Mouse (Mus musculus) cerebellum, adult 9-11 months (tissue): ENCODE results near the gene Fars2.

Experiments
- DNase-seq: peaks from one replicate; pipeline ENCODE4 v3.0.0; 2022

The Fars2 gene

DNA sequence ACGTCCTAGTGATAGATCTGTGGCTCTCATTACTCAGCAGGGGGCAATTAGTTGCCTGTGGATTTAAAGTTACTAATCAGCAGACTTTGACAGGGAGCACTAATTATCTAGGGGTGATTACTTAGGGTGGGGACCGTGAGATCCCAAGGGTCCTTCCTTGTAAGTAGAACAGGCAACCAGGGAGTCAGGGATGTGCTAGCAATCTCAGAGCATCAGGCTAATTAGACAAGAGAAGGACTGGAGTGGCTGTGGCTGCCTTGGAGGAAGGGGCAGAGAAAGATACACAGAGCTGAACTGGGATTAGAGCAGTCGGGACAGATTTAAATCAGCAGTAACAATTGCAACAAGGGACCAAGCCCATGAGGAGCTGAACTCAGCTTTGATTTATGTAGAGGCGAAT, 471.9 kb downstream of the Fars2 start:
- no peak for DNase-seq

DNA sequence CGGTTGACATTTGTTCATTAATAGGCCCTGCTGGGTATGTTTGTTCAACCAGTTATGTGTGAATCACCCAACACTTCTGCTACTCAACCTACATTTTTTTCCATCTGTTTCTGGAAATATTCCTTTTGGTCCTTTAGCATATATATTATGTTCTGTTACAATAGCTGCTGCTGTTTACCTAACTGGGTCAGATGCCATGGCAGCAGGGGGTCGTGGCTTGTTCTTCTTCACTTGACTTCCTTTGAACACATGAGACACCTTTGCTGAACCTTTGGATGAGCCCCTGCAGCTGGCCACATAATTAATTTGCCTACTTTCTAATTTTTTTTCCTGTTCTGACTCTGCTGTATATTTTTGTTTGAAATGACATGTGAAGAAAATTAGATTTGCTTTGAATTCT, 475.1 kb downstream of the Fars2 start:
- no peak for DNase-seq

DNA sequence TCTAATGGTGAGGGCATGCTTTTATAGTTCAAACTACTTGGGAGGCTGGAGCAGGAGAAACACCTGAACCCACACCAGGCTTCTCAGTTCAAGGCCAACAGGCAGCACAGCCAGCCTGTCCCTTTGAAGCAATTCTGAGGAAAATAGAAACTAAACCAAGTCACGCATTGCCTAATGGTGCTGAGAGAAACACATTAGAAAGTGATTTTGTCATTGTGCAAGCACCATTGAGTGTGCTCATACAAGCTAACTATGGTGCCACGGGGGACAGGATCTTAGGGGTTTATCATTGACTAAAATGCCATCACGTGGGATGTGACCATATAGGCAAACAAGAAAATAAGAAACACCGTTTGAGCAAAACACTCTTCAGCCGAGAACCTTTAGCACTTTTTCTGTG, 489.5 kb downstream of the Fars2 start:
- DNase-seq, result no peak

DNA sequence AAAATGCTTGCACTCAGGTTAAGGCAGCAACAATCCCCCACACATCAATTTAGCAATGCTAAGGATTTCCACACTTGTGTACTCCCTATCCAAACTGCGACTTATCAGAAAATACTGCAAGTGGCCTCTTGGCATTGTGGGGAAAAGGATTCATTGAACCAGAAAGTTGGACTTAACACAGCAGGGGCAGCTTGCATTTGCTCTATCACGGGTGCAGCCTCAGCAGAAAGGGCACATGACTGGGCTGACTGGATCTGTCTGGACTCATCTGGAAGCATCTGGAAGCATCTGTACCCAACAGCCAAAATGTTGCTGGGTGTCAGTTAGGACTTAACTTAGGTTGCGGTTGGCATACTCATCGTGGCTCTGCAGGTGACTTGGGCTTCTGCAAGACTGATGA, 490.7 kb downstream of the Fars2 start:
- DNase-seq, result no peak

DNA sequence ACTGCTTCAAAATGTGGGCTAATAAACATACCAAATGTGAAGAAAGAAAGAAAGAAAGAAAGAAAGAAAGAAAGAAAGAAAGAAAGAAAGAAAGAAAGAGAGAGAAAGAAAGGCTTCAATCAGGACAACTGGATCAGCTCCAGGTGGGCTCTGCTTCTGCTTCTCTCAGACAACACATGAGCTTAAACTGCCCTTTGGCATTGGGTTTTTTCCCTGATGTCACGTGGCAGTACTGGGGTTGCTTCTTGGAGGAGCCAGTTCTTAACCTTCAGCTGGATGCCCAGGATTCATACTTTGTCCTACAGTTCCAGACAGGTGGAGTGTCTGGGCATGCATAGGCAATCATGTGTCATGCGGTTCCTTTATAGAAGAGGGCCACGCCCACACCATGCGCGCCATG, 493.2 kb downstream of the Fars2 start:
- no peak for DNase-seq

DNA sequence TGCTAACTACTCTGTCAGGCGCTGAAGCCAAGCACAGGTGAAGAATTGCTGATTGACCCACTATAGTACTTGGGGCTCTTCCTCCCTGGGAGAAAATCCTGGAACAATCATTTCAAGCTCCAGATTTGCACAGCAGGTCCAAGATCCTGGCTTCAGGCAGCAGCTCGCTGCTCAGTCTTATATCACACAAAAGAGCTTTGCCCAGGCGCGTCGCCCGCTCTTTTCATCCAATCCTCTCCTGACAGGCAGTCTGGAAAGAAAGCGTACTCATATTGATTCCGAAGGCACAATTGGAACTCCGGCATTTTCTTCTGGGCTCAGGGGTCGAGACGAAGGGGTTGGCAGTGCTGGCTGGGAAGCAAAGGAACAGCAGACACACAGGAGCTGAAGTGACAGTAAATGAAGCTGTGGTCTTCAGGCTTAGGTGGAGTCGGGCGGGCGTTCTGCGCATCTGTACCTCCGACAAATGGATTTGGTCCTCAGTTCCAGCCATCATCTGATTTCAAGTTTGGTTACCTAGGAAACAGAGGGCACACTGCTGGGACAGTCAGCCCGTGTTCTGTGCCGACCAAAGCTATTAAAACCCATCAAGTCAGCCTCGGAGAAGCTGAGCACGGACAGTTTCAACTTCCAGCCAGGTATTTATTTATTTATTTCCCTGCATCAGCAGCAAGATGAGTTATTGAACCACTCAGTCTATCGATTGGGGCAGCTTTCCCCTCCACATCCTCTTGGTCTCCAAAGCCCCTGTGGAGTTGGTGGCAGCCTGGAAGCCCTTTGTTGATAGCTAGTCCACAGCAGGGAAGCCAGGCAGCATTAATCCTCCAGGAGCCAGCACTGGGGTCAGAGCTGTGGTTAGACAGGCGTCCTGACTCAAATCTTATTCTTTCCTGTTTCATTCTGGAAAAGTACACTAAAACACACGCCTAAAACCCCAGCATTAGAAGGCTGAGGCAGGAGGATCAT, 495.9 kb downstream of the Fars2 start:
- DNase-seq, result peak; percentile 21

DNA sequence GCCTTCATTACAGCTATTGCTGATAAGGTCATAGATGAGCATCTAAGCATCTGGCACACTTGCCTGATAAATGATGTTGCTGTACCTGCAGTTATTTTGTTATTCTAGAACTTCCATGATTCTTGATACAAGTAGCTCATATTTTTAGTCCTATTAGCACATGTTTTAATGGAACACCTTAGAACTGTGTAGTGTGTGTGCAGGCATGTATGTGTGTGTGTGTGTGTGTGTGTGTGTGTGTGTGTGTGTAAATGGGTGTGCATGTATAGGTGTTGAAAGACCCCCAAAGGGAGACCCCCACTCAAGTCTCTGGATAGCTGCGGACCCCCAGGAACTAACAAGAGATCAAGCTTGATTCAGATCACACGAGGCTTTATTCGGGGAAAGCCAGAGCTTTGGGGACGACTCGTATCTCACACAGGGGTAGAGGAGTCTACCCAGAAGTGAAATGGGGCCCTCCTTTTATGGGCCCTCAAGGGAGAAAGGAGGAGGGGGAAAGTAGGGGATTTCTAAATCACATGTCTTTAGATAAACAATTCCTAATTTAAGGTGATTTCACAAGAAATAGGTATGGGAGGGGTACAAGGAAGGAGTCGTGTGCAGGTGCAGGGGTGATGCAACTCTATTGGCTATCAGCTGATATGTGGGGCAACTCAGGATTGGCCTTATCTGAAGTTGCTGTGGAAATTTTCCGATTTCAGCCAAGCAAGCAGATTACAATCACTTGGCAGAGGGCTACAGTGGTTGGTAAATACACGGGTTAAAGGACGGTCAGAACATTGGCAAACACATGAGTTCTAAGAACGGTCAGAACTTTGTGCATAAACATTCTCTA, 503.5 kb downstream of the Fars2 start:
- DNase-seq, result no peak

DNA sequence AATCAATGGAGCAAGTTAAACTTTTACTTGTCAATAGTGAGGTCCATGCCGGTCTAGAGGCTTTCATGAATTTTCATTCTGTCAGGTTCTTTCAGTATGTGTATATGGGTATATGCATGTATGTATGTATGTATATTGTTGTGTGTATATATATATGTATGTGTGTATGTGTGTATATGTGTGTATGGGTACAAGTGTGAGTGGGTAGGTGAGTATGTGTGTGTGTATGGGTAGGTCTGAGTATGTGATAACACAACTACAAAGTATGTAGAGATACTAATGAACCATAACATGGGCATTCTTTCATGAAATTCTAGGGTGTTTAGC, 504.1 kb downstream of the Fars2 start:
- no peak for DNase-seq

DNA sequence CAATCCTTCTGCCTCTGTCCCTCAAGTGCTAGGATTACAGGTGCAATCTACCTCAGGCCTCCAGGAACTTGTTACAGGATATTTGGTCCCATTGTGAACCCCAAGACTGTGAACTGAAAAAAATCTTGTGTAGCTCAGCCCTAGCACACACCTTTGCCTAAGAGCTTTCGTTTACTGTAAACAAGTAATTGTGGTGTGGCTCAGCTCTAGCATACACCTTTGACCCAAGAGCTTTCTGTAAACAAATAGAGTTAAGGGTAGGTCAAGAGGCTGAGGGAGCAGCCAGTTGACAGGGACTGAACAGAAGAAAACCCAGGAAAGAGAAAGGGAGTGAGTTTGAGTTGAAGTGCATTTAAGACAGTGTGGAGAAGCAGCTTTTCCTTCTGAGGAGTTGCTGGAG, 506.3 kb downstream of the Fars2 start:
- no peak for DNase-seq

DNA sequence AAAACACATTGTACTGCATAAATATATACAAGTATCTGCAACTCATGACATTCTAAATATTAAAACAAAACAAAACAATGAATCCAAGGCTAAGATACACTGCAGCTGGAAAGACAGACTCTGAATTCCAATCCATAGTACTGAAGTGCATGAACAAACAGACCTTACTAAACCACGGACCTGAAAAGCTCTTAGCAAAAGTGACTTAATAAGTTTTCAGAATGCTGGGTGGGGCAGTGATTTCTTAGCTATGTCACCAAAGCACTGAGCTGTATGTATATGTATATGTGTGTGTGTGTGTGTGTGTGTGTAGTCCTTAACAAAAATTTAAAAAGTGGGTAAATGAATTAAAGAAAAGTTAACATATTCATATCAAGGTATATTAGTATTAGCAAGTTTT, 511.9 kb downstream of the Fars2 start:
- DNase-seq, result no peak

DNA sequence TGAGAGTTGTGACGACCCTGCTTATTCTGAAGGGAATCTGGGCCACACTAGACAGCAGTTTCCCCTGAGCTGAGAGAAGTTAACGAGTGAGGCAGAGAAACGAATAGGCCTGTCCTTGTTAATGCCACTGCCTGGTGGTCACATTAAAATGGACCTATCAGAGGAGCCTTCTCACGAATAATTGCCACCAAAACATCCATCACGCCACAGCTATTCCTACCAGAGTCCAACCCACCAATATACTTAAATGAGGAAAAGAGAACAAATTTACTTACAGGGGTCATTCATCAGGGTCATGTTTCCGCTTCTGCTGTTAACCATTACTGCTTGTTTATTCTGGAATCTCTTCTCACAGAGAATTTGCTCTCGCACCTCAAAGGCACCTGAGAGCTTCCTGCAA, 531.0 kb downstream of the Fars2 start:
- no peak for DNase-seq

DNA sequence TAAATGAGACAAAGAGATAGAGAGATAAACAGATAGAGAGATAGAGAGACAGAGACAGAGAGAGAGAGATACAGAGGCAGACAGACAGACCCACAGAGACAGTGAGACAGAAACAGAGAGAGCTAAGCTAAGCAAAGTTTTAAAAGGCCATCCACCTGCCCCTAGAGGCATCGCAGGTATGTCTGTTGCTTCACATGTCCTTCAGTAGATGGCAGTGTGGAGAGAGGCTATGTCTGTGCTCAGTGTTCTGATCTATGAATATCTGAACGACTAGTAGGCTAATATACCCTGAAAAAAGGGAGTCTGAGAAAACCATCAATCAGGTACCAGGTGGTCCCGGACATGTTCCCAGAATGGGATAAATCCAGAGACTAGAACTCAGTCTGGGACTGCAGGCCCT, 537.0 kb downstream of the Fars2 start:
- DNase-seq, result no peak

DNA sequence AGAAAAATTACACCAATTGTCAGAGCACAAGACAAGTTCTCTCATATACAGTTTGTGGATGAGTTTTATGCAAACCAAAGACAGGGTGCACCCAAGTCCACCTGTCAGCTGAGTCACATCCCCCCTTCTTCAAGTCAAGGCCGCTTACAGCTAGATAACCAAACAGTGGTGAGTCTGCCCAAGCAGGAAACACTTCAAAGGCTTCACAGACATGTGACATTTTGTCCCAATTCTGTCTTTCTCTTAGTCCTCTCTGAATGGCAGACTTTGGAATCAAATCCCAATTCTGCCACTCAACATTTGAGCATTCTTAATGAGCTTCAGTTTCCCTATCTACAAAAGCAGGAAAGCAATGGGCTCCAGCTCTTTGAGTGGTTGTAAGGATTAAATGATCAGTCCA, 562.1 kb downstream of the Fars2 start:
- DNase-seq, result no peak

DNA sequence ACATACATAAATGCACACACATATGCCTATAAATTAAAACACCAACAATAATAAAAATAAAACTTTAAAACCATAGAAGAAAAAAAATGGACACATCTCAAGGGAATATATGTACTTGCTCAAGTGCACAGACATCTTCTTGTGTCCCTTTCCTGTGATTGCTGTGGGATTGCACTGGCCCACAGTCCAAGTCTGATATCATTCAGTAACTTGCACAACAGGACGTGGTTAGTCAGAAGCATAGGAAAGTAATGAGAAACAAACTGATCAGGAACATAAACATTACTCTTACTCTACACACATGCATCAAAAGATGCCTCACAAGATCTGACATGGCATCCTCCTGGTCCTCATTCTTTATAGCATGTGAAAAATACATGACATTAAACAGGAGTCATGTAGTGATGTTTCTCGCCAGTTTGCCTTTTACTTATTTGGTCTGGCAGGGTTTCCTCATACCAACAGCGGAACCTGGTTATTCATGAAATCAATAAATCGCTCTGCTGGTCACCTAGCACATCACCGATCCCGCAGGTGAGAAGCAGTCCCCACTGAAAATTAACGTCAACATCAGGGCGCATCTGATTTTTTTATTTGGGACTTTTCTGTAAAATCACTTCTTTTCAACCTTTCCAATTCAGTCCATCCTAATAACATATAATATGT, 563.6 kb downstream of the Fars2 start:
- no peak for DNase-seq

DNA sequence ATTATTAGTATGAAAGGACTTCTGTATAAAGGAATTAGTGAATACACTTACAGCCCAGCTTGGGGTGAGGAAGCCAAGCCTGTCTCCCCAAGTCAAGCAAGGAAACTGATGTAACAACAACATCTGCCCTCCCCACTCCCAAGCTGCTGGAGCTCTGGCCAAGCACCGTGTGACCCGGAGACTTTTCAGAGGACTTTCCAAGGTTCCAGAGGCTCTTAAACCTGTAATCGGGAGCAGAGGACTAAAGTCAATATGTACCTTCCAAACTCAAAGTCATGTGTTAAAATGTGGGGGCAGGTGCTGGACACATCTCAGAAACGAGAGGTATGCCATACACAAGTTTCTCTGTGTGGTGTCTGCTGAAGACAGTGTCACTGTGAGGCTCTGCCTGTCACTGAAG, 566.4 kb downstream of the Fars2 start:
- DNase-seq, result no peak

DNA sequence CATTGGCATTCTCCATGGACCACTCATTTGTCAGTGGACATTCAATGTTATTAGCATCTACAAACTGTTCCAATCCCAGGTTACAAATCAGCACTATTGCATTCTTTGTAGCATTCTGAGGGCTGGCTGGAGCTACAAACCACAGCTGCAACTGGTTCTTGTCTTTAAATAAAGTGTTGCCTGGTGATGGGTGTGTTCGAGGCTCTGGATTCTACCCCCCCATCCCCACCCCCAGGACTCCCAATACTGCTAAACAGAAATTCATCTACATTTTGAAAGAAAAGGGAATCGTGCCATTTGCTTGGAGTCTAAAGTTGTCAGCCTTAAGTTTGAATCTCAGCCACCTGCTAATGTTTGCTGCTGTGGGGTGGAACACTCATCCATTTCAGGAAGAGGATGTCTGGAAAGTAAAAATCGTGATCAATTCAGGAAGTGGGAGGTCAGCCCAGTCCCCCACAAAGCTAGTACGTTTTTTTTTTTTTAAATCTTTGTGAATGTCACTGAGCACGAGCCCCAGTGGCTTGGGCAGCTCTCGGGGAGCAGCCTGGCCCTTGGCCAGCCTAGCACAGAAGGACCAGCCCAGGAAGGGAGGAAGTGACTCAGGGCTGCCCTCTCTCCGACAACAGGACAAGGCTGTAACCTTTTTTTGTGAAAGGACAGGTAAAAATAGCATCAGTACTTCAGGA, 578.4 kb downstream of the Fars2 start:
- DNase-seq, result peak; percentile 88

DNA sequence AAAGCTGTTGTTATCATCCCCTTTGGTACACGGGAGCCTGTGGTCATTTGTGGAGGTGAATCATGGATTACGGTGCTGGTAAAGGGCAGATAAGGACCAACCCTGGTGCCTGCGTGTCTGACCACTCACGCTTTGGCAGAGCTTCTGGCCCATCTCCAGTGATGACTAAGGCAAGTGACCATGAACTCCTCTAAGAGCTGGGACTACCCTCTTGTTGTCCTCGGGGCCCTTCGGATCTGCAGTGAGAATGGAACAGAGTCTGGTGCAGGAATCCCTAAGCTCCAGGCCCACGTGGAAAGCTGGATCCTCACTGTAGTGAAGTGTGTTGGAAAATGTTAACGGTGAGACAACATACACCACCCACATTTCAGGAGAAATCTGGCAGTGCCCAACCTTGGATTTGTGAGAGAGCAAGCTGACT, 579.1 kb downstream of the Fars2 start:
- DNase-seq, result peak; percentile 75

DNA sequence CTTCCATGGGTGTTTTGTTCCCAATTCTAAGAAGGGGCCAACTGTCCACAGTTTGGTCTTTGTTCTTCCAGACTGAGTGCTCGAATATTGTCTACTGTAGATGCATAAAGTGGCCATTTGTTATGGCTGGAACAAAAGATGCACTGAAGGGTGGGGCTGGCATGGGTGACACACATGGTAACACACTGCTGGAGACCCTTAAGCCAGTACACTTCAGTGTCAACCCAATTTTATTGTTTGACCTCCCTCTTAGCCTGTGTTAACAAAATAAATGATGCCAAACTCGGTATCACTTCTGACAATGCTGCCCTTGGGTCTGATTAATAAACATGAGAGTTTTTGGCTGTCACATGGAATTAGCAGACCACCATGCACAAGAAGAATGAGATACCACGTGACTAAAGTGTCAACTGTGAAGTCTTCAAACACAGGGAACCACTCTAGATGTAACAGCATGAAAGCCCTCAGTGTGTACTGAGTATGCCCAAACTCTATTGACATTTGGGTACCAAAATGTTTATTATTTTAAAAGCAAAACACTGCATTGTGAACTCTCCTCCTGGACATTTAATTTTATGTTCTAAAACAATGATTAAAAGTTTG, 590.0 kb downstream of the Fars2 start:
- DNase-seq, result no peak

DNA sequence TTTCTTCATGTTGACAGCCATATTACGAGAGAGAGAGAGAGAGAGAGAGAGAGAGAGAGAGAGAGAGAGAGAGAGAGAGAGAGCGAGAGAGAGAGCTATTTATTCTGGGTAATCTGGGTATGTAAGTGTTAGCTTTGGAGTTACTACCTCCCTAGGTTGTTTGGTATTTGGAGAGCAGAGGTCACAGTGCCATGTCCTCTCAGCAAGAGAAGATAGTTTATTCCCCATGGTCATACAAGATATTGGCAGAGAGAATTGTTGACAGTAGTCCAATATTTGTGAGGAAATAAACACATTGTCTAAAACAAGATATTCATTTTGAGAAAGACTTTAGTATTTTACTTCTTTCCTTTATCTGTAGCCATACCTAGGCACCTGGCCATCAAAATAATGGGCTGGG, 596.9 kb downstream of the Fars2 start:
- DNase-seq, result no peak

DNA sequence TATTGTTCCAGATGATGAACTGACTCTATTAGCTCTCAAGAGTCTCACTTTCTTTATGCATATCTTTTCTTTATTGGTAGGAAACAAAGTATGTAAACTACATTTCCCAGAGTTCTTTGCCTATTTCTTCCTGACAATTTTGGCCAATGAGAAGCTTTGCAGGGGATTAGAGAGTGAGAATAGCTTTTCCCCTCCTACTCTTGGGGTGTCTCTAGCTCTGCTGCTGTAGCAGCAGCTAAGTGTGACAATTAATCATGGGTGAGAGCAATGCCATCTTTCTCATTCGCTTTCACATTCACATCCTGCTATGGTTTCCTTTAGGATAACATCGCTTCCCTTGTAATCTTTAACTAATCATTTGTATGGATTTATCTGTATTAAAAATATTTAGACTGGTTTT, 599.5 kb downstream of the Fars2 start:
- DNase-seq, result no peak

DNA sequence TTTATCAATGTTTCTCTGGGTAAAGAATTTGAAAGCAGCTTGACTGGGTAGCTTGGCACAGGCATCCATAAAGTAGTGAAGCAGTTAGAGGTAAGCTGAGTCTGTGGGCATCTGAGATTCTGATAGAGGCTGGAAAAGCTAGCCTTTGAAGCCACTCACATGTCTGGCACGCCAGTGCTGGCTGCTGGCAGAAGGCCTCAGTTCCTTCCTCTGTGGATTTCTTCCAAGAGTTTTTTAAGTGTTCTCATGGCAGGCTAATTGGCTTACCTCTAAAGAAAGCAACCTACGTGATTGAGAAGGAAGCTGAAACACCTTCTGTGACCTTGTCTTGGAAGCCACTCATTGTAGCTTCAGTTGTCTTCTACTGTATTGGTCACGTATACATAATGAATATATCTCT, 600.2 kb downstream of the Fars2 start:
- no peak for DNase-seq

DNA sequence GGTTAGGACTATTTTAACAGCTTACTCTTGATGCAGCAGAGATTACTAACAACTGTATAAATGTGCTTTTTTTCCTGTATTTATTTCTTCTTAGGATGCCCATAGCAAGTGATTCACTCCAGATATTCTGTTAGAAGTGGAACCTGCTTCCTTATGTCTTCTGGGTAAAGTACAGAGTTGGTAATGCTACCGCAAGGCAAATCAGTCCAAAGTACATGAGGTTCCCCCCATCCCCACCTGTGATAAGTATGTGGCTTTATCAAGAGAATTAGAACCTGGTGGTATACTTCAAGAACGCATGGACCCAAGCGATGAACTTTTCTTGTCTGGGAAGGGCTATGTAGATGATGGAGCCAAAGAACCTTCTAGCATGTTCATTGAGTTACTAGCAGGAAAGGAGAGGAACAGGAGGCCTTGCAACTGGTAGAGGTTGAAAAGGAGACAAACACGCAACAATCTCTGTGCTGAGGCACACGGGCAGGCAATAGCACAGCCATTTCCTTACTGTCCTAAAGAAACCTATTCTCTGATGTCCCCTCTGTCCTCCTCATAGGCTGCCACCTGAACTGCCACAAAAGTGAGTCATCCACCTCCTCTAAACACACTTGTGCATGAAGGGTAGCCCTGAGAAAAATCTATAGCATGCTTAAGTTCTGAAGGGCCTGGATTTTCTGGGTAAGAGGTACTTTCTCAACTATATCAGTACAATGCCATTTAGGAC, 603.2 kb downstream of the Fars2 start:
- DNase-seq, result no peak
